Mouse (Mus musculus) kidney, postnatal 0 days (tissue): Measurements from ENCODE around the gene Ccdc6. TPM values are rescaled to one million over a fixed set of nuclear protein-coding genes. Genes with fewer than 3 reads are reported as not detected.
A peak's percentile ranks its signal among the peaks of the same experiment; 100 is the strongest.

Source experiments
- ATAC-seq: fragments of 200-750 bp; cut with Nextera tagmentation; replicated peaks from 2 replicates; pipeline ENCODE4 v1.8.0; 2017; ENCODE audit warnings: low read depth, moderate number of reproducible peaks, moderate TSS enrichment, moderate library complexity; ENCODE audit not compliant: low FRiP score
- DNase-seq: peaks from one replicate; pipeline ENCODE4 v3.0.0-alpha.2; 2016; ENCODE audit warnings: low spot score
- H3K27ac ChIP-seq: fragments of 300-500 bp; sonication (generic); 2 replicates; pipeline ENCODE4 v1.5.1; 2014; ENCODE audit warnings: mild to moderate bottlenecking
- H3K27me3 ChIP-seq: fragments of 300-500 bp; sonication (generic); 2 replicates; pipeline ENCODE4 v1.6.1; 2014; ENCODE audit warnings: low read length, mixed read lengths; ENCODE audit not compliant: insufficient read depth
- H3K36me3 ChIP-seq: fragments of 300-500 bp; sonication (generic); 2 replicates; pipeline ENCODE4 v1.6.1; 2014; ENCODE audit warnings: low read length, mixed read lengths; ENCODE audit not compliant: insufficient read depth
- H3K4me1 ChIP-seq: fragments of 300-500 bp; sonication (generic); replicated peaks from 2 replicates; pipeline ENCODE4 v1.6.1; 2014; ENCODE audit warnings: antibody characterized with exemption, low read length, mixed read lengths; ENCODE audit not compliant: insufficient read depth
- H3K4me2 ChIP-seq: fragments of 300-500 bp; sonication (generic); 2 replicates; pipeline ENCODE4 v1.6.1; 2014; ENCODE audit warnings: mild to moderate bottlenecking, low read length, moderate library complexity, mixed read lengths
- H3K4me3 ChIP-seq: fragments of 300-500 bp; sonication (generic); replicated peaks from 2 replicates; pipeline ENCODE4 v1.5.1; 2014; ENCODE audit warnings: low read depth, low read length
- H3K9ac ChIP-seq: fragments of 300-500 bp; sonication (generic); 2 replicates; pipeline ENCODE4 v1.6.1; 2014; ENCODE audit warnings: low read depth, low read length
- H3K9me3 ChIP-seq: fragments of 300-500 bp; sonication (generic); replicated peaks from 2 replicates; pipeline ENCODE4 v1.6.1; 2016; ENCODE audit warnings: low read length, inconsistent platforms, mixed read lengths
- CTCF ChIP-seq: IDR thresholded peaks from 2 replicates; pipeline ENCODE4 v1.5.1; 2016; ENCODE audit warnings: antibody characterized with exemption, low read depth, mild to moderate bottlenecking, moderate library complexity
- WGBS: fragments of 180-500 bp; shearing (Covaris S2); extraction: QIAGEN DNeasy Blood & Tissue Kit; methylation state at CpG from one replicate; pipeline ENCODE4 v1.1.7; 2014; 5-methylcytosine and 5-hydroxymethylcytosine counted together
- polyA plus RNA-seq: library from polyadenylated mRNA; unstranded; fragments of >200 nt; fragmentation: Nextera tagmentation; extraction: Ambion mirVana; gene quantifications from 2 replicates; pipeline ENCODE4 v1.2.1, GENCODE M21; 2015

The Ccdc6 gene
- polyA plus RNA-seq, 1 experiment from 2014 or later = 16.6 TPM

GRCm38 (mm10) chr10:70098626-70099025, 1.7 kb downstream of the Ccdc6 start:
- TF ChIP-seq CTCF = no peak
- peaks cover 9% of the 10 kb centered on the region for H3K4me1 ChIP-seq
- H3K9me3 ChIP-seq = no peaks in the 10 kb centered on the region
- H3K4me3 ChIP-seq = peak overlapping the region; percentile 94
- DNase-seq (peak; percentile 24), ATAC-seq (no peak)
- H3K4me2 ChIP-seq = peak overlapping the region; percentile 67
- no peaks in the 10 kb centered on the region for H3K36me3 ChIP-seq
- WGBS = 6% methylated on average over 6 of the region's 6 CpGs
- 0 out of 2 replicates have a peak overlapping the region, but pooled peaks have one; percentile 90 for H3K27ac ChIP-seq
- H3K27me3 ChIP-seq = no peaks in the 10 kb centered on the region
- peak overlapping the region; percentile 95 for H3K9ac ChIP-seq

GRCm38 (mm10) chr10:70099052-70099451, 2.1 kb downstream of the Ccdc6 start:
- peak overlapping the region; percentile 67 for H3K4me2 ChIP-seq
- peaks cover 9% of the 10 kb centered on the region for H3K4me1 ChIP-seq
- DNase-seq = no peak
- no peaks in the 10 kb centered on the region for H3K27me3 ChIP-seq
- no peaks in the 10 kb centered on the region for H3K36me3 ChIP-seq
- peak overlapping the region; percentile 95; the same call in 1 of the 2 replicates for H3K9ac ChIP-seq
- TF ChIP-seq CTCF = no peak
- no peak for ATAC-seq
- no peak overlapping the region for H3K27ac ChIP-seq
- 22% methylated on average over 8 of the region's 8 CpGs for WGBS
- H3K4me3 ChIP-seq = peak overlapping the region; percentile 94
- no peaks in the 10 kb centered on the region for H3K9me3 ChIP-seq

- Histone ChIP-seq H3K4me3 (no peak overlapping the region), H3K9me3 (no peaks in the 10 kb centered on the region), H3K4me1 (peaks cover 11% of the 10 kb centered on the region), H3K9ac (no peak overlapping the region), H3K27me3 (no peaks in the 10 kb centered on the region), H3K27ac (no peak overlapping the region), H3K4me2 (no peak overlapping the region), H3K36me3 (no peaks in the 10 kb centered on the region)
- DNase-seq (no peak), ATAC-seq (no peak)
- peak; percentile 24; the same call in 1 of the 2 replicates for TF ChIP-seq CTCF
- WGBS = 99% methylated on average over 4 of the region's 4 CpGs
Observed at GRCm38 (mm10) chr10:70102086-70102485, 5.2 kb downstream of the Ccdc6 start.

DNA sequence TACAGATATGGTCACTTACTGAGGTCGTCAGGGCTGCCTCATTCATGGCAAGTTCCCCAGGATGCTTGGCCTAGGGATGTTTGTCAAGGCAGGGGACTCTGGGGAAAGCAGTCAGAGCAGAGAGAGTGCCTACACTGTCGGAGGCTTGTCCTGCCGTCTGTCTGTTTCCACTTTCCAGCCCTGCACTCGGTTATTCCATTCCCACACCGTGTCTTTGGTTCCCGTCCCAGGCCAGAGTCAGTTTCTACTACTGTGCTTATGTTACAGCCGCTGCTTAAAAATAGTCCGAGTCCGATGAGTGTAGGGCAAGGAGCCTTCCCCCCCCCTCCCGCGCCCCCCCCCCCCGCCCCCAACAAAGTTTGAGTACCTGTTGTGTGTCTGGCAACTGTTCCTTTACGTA, 11.1 kb downstream of the Ccdc6 start:
- Histone ChIP-seq H3K36me3 (no peaks in the 10 kb centered on the region), H3K4me3 (no peak overlapping the region), H3K9me3 (no peaks in the 10 kb centered on the region), H3K9ac (no peak overlapping the region), H3K27me3 (no peaks in the 10 kb centered on the region), H3K4me2 (no peak overlapping the region), H3K4me1 (0 out of 2 replicates have a peak, but pooled peaks cover 10% of the 10 kb centered on the region), H3K27ac (no peak overlapping the region)
- no peak for TF ChIP-seq CTCF
- 63% methylated on average over 12 of the region's 13 CpGs for WGBS
- DNase-seq (no peak), ATAC-seq (no peak)

DNA sequence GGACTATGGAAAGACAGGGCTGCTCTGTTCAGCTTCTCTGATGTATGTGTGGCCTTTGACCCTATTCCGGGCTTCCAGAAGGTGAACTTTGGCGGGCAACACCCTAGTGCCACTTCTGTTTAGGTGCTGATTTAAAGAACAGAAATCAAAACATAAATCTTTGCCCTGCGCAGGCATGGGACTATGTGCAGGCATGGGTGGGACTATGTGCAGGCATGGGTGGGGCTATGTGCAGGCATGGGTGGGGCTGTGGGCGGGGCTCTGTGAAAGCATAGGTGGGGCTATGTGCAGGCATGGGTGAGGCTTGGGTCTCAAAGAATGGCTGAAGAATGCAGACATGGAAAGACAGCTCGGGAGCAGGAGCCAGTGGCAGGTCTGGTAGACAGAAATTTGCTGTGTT, 13.1 kb downstream of the Ccdc6 start:
- Histone ChIP-seq H3K9me3 (no peaks in the 10 kb centered on the region), H3K4me3 (no peak overlapping the region), H3K4me2 (no peak overlapping the region), H3K27me3 (no peaks in the 10 kb centered on the region), H3K4me1 (0 out of 2 replicates have a peak, but pooled peaks cover 10% of the 10 kb centered on the region), H3K9ac (no peak overlapping the region), H3K36me3 (no peaks in the 10 kb centered on the region), H3K27ac (0 out of 2 replicates have a peak overlapping the region, but pooled peaks have one; percentile 13)
- no peak for DNase-seq
- TF ChIP-seq CTCF = no peak
- ATAC-seq = peak; percentile 81
- 46% methylated on average over 5 of the region's 5 CpGs for WGBS

DNA sequence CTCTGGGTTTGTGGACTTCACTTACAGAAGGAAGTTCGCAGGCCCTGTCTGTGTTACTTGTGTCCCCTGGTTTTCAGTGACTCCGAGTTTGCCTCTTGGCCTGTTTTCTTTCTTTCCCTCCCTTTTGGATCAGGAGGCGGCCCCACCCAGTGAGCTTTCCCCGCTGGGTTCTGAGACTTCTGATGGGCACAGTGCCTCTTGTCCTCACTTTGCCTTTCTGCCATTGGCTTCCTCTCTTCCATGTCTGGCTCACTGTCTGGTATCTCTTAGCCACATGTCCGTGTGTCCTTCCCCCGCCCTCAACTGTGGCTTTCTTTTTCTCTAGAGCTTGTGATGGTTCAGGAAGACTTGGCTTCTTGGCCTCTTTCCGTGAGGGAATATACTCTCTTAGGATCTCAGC, 13.9 kb downstream of the Ccdc6 start:
- WGBS = 90% methylated on average over 7 of the region's 7 CpGs
- Histone ChIP-seq H3K9ac (no peak overlapping the region), H3K4me3 (no peak overlapping the region), H3K36me3 (no peaks in the 10 kb centered on the region), H3K4me2 (no peak overlapping the region), H3K27ac (no peak overlapping the region), H3K9me3 (no peaks in the 10 kb centered on the region), H3K27me3 (no peaks in the 10 kb centered on the region), H3K4me1 (0 out of 2 replicates have a peak, but pooled peaks cover 10% of the 10 kb centered on the region)
- no peak for TF ChIP-seq CTCF
- DNase-seq = no peak
- ATAC-seq = no peak

DNA sequence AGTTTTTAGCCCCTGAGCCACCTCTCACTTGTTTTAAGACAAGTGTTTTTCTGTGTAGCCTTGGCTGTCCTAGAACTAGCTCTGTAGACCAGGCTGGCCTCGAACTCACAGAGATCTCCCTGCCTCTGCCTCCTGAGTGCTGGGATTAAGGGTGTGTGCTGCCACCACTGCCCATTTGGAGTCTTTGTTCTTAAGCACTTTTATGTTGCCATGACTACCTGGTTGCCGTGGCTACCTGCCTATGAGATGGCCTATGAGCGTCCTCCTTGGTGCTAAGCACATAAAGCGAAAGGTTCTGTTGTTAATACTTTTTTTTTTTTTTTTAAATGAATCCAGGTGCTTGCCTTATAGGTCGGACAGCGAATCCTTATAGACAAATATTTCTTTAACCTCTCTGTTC, 14.7 kb downstream of the Ccdc6 start:
- no peak for DNase-seq

More for the DNA sequence above, 14.7 kb downstream of the Ccdc6 start:
- H3K4me2 ChIP-seq = no peak overlapping the region
- no peak for TF ChIP-seq CTCF
- no peak overlapping the region for H3K4me3 ChIP-seq
- no peak overlapping the region for H3K9ac ChIP-seq
- H3K27ac ChIP-seq = no peak overlapping the region
- no peaks in the 10 kb centered on the region for H3K36me3 ChIP-seq
- H3K27me3 ChIP-seq = no peaks in the 10 kb centered on the region
- 0 out of 2 replicates have a peak, but pooled peaks cover 6% of the 10 kb centered on the region for H3K4me1 ChIP-seq
- no peak for ATAC-seq
- WGBS = 90% methylated on average over 6 of the region's 6 CpGs
- no peaks in the 10 kb centered on the region for H3K9me3 ChIP-seq
